Mouse (Mus musculus) left cerebral cortex, postnatal 14 days (tissue): Measurements from ENCODE around the gene Acot13. TPM values are rescaled to one million over a fixed set of nuclear protein-coding genes. Genes with fewer than 3 reads are reported as not detected.
"Not testable (repeated sequence)": the region's sequence is repeated elsewhere in the genome, so short reads cannot be mapped to it uniquely, and the experiment has no call there.

Source experiments
- DNase-seq, 2 experiments: peaks; one replicate each; pipeline ENCODE4 v3.0.0; 2021 to 2022; ENCODE audit warnings: low spot score in 2 of 2, mixed read lengths in 1 of 2
- intact Hi-C: fragments of 180-260 bp; cut with DNase I; formaldehyde crosslinking; loops from one replicate; pipeline ENCODE4 v1.15.1; 2025
- total RNA-seq, 2 experiments: library from RNA; stranded (reverse); gene quantifications; 2 replicates each; pipeline ENCODE4 v1.2.3; 2021

Acot13 gene
- total RNA-seq, 2 experiments from 2014 or later: 66.2 to 71.8 TPM

DNA sequence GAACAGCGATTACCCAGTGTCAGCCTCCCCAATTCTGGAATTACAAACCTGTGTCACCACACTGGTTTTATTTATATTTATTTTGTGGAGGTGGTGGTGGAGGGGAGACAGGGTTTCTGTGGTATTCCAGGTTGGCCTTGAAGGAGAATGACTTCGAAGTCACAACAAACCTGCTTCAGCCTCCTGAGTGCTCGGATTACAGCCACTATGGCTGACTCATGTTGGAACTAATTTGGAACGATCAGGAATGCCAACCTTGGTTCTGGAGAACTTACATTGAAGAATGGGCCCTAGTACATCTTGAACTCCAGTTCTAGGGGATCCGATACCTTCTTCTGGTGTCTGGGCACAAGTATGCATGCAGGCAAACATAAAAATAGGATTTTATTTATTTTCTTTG is 32.0 kb downstream of the Acot13 start:
- intact Hi-C loops: no loop called here
- DNase-seq: no peak

DNA sequence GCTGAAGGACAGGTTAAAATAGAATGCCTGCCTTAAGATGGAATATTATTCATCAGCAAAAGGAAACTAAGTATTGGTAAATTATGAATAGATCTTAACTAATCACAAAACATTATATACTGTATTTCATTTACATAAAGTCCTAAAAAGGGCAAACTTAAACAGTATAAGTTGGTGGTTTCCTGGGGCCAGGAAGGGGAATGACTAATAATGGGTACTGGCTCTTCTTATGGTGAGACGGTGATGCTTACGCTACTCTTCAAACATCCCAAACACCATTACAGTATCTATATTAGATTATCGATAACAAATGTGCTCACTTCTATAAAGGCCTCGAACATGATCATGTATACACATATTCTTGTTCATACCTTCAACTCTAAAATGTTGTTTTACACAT is 32.7 kb downstream of the Acot13 start:
- DNase-seq: no peak
- intact Hi-C loops: no loop called here

DNA sequence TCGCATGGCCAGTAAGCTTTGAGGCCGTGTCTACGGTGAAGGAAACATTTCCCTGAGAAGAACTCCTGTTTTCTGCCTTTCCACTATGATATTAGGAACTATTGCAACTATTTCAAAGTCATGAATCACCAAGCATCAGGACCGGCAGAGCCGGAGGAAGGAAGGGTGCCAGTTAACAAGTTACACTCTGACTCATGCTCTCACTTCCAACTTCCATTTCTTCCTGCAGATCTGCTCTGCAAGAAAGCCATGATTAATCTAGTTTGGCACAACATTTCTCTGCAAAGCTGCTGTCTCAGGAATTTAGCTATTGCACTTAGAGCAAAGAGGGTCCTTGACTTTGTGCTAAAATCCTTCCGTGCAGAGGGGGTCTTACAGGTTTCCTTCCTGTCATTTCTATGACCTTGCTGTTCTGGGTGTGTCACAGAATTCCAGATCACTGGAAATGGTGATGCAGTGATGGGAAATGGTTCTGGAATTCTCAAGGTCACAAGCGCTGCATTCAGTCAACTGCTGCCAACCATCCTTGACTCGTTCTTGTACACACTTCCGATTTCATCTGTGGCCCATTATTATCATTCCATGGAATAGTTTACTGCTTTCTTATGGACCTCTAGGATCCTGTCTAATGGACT is 38.8 kb downstream of the Acot13 start:
- intact Hi-C loops: no loop called here
- DNase-seq: peak; percentile 18 to 37

DNA sequence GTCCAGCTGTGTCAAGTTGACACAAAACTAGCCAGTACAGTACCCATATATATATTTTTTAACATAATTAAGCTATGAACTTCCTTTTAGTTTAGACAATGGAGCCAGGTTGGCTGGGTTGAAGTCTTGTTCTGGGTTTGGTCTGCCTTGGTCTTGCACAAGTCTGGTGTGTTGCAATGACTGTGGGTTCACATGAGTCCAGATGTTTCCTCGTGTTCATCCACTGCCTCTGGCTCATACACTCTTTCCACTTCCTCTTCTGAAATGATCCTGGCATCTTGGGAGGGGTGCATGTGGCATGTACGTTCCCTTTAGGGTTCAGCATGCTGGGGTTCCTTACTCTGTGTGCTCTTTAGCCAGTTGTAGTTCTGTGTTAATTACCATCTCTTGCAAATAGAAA is 40.0 kb downstream of the Acot13 start:
- DNase-seq: no peak
- intact Hi-C loops: no loop called here

DNA sequence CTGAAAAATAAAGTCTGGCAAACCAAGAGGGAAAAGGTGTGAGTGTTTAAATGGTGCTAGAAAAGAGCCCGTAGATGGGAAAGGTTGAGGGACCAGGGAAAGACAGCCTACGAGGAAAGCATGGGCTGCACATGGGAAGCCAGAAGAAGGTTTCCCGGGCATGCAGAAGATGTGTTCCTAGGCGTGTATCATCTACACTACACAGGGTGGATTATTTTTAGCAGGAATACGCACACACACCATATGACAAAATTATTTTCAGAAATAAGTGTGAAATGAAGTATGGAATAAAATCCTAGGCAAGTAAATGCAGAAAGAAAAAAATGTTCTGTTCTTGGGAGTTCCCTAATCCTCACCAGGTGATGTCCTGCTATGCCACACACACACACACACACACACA is 43.9 kb downstream of the Acot13 start:
- DNase-seq: peak in 1 of 2 experiments; percentile 42

DNA sequence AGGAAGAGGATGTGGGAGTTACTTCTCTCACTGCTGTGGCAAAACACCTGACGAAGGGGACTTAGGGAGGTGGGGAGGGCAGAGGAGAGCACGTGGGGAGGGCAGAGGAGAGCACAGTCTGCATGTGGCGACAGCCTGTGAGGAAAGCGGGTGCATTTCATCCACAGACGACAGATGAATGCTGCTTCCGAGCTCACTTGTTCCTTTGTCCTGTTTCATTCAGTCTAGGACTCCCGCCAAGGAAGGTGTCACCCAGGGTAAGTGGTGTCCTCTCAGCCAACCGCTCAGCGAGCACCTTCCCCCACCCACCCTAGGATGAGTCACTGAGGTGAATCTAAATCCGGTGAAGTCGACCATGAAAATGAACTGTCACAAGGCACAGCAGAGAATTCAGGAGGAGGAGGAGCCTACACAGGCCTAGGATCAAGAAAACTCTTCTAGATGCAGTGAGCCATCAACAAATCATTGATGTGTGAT is 45.3 kb downstream of the Acot13 start:
- DNase-seq: no peak
- intact Hi-C loops: no loop called here

More for the DNA sequence above, 43.9 kb downstream of the Acot13 start:
- intact Hi-C loops: no loop called here

DNA sequence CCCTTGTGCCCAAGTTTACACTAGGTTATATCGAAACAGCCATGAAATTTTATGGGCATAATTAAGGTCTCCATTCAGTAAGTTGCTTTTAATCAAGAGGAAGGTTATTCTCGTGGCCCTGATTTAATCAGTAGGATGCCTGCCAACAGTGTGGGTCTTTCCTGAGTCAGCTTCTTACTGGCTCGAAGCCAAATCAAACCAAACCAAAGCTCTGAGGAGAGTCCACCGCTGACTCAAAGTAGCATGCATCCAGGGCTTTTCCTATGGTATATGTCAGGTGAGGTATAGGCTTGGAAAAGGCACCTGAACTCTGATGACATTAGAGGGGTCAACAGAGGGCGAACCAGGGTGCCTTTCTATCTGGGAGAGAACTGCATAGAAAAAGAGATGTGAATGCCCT is 49.4 kb downstream of the Acot13 start:
- DNase-seq: no peak
- intact Hi-C loops: no loop called here

DNA sequence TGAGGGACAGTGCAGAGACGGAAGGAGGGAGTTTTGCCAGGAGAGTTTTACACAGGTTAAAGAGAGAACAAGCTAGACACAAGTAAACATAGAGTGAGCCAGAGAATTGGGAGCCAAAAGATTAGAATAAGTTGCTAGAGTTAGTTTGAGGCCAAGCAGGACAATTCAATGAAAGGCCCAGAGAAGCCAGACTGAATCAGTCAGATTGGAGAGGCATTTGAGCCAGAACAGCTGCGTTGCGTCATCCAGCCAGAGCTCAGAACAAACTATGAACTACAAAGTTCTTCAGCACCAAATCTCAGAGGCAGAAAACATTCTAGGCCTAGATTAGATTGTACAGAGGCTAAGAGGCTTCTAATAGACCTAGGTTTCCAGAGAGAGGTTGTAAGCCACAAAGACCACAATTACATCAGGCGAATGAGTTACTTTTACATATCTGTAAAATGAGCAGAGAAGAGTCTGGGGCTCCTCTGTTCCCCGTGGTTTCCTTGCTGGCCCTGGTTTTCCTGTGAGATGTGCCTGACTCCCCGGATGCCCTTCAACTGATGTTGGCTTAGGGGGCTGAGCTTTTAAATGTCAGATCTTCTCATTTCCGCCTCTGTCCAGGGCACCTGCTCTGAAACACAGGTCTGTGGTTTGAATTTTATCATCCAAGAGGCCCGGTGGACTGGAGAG is 52.5 kb downstream of the Acot13 start:
- DNase-seq: no peak
- intact Hi-C loops: no loop called here

DNA sequence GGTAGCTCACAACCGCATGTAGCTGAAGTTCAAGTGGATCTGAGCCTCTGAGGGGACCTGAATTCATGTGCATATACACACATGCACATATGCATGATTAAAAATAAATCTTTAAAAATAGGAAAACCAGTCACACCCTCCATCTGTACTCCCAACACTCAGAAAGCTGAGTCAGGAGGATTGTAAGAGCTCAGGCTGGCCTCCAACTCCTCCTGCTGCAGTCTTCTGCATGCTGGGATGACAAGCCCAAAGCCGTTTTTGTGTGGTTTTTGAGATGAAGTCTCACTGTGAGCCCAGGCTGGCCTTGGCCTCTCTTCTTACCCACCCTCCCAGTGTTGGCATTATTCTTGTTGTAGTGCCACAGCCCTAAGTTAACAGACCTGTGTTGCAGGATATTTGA is 53.3 kb downstream of the Acot13 start:
- DNase-seq: no peak
- intact Hi-C loops: no loop called here

DNA sequence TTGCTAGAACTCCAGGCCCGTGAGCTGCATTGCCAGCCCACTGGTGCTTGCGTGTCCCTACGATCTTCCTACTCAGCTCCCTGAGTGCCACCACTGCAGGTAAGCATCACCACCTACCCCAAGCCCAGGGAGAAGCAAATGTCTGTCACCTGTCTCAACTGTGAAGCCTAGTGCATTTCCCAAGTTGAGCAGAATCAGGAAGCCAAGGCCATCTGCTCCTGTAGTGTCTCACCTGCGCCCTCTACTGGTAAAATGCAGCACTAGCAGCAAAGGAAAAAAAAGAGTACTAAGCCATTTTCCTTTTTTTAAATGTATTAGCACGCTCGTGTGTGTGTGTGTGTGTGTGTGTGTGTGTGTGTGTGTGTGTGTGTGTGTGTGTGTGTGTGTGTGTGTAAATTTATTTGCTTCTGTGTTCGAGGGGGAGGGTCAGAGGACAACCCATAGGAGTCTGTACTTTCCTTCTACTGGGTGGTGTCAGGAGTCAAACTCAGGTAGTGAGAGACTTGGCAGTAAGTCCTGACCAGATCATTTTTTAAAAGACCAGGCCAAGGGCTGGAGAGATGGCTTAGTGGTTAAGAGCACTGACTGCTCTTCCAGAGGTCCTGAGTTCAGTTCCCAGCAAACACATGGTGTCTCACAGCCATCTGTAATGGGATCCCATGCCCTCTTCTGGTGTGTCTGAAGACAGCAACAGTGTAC is 55.0 kb downstream of the Acot13 start:
- intact Hi-C loops: loop anchor here (2.0 kb wide), 1 partner anchor 293 kb away; no protein-coding TSS in a partner anchor
- peak; percentile 62 to 86 for DNase-seq

DNA sequence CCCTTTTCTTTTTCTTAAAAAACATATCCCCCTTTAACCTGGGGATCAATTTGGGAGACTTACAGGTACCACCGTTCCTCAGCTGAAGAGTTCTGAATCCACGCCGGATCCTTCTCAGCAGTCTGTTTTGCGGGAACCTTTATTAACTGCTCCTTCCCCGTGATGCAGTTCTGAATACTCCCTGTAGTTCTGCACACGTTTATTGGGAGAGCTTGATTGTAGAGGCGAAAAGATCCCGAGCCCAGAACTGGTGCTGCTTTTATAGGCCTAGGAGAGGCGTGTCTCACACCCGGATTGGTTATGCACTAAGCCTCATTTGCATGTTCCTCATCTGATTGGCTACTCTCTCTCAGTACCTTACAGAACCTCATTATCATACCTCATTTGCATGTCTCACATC is 59.9 kb downstream of the Acot13 start:
- DNase-seq, intact Hi-C loops: not testable (repeated sequence)

Other genes with a start within 250 kb of the Acot13 start
- gene Ripor2, start 249.4 kb downstream of the Acot13 start, total RNA-seq: 10 to 100 TPM; 74.2 to 75.5 TPM
- gene Armh2, start 90.3 kb downstream of the Acot13 start, total RNA-seq: under 1 TPM in 1 of 2 experiments, not detected in 1; 0.40 TPM
- gene Gmnn, start 69.6 kb downstream of the Acot13 start, total RNA-seq: 1 to 10 TPM; 2.4 to 3.1 TPM
- gene BC005537, start 29.9 kb downstream of the Acot13 start, total RNA-seq: 100 to 1,000 TPM; 172 to 188 TPM
- 10 to 100 TPM; 18.7 to 20.9 TPM for gene Tdp2, start 139 bp upstream of the Acot13 start, total RNA-seq
- 10 to 100 TPM; 34.0 to 34.1 TPM for gene D130043K22Rik, start 13.6 kb upstream of the Acot13 start, total RNA-seq
- gene Aldh5a1, start 106.1 kb upstream of the Acot13 start, total RNA-seq: 10 to 100 TPM; 67.1 to 71.3 TPM
- 10 to 100 TPM; 13.1 to 14.6 TPM for gene Gpld1, start 111.6 kb upstream of the Acot13 start, total RNA-seq
- gene Mrs2, start 188.8 kb upstream of the Acot13 start, total RNA-seq: 10 to 100 TPM; 60.4 to 62.3 TPM
- gene Dcdc2a, start 224.5 kb upstream of the Acot13 start, total RNA-seq: 1 to 10 TPM; 3.5 to 8.5 TPM